Mouse (Mus musculus): ENCODE measurements around the gene Pkd2l1. TPM values are rescaled to one million over a fixed set of nuclear protein-coding genes. Genes with fewer than 3 reads are reported as not detected.

Pkd2l1 gene
- polyA plus RNA-seq (2014; fragmentation: Nextera tagmentation; extraction: Ambion mirVana), result not detected in 2 replicates

DNA sequence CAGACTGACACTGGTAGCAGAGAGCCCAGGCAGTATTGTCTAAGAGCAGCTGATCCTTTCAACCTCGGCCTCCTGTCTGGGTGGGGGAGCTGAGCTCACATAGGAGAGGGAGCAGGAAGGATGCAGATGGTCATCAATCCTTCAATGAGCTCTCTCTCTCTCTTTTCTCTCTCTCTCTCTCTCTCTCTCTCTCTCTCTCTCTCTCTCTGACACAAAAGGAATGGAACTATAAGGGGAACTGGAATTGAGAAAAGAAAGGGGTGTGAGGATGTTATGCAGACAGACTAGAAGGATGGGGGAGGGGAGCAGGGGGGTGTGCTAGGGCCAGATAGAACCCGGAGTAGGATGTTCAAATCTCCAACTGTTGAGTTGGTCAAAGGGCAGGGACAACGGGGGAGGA, at the start of gene Pkd2l1:
Gene Pkd2l1, minus strand, starts transcription at position 101 of the 400 bp plus-strand sequence.
- H3K36me3 ChIP-seq (ENCODE audit: insufficient read depth), result no peaks in the 10 kb centered on the region
- DNase-seq (no peak), ATAC-seq (ENCODE audit: insufficient read depth) (no peak)
- H3K4me3 ChIP-seq (ENCODE audit: low read depth, low read length), result no peak within 1 kb of the TSS
- TF ChIP-seq CTCF (IDR thresholded peaks at IDR 0.05; ENCODE audit: low read depth), result no peak
- no peaks in the 10 kb centered on the region for H3K9me3 ChIP-seq (ENCODE audit: low read depth, low read length)
- no peaks in the 10 kb centered on the region for H3K4me1 ChIP-seq (ENCODE audit: insufficient read depth)
- H3K9ac ChIP-seq, result no peak within 1 kb of the TSS
- 35% methylated on average over 3 of the region's 3 CpGs for WGBS
- H3K4me2 ChIP-seq, result no peak within 1 kb of the TSS
- H3K27me3 ChIP-seq (ENCODE audit: insufficient read depth, low read length), result no peaks in the 10 kb centered on the region
- H3K27ac ChIP-seq (ENCODE audit: low read depth), result no peak within 1 kb of the TSS

DNA sequence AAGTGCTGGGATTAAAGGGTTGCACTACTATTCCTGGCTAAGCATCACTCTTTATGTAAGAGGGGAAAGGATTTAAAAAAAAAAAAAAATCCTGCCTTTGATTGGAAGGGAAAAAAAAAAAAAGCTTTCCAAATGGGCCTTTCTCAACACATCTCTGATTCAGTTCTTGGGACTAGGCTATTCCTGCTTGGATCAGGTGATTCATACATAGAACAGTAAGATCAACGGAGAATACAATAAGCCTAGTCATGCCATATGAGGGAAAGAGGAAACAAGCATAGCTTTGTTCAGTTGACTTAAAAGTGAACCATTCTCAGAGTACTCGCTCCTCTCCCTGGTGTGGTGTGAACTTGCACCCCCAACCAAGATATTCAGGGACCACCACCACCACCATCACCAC, 46.7 kb upstream of the Pkd2l1 start:
- ATAC-seq (ENCODE audit: insufficient read depth) (no peak), DNase-seq (no peak)
- no peaks in the 10 kb centered on the region for H3K27me3 ChIP-seq (ENCODE audit: insufficient read depth, low read length)
- no peaks in the 10 kb centered on the region for H3K4me1 ChIP-seq (ENCODE audit: insufficient read depth)
- H3K4me3 ChIP-seq (ENCODE audit: low read depth, low read length), result no peak overlapping the region
- no peak overlapping the region for H3K4me2 ChIP-seq
- no peak overlapping the region for H3K27ac ChIP-seq (ENCODE audit: low read depth)
- 61% methylated on average over 2 of the region's 2 CpGs for WGBS
- no peaks in the 10 kb centered on the region for H3K9me3 ChIP-seq (ENCODE audit: low read depth, low read length)
- TF ChIP-seq CTCF (IDR thresholded peaks at IDR 0.05; ENCODE audit: low read depth), result no peak
- H3K9ac ChIP-seq, result no peak overlapping the region
- H3K36me3 ChIP-seq (ENCODE audit: insufficient read depth), result no peaks in the 10 kb centered on the region

- peak; percentile 11 for DNase-seq
- WGBS, result 10% methylated on average over 19 of the region's 19 CpGs
- no peak overlapping the region for H3K9ac ChIP-seq
Measured at GRCm38 (mm10) chr19:44237471-44238006, 45.3 kb upstream of the Pkd2l1 start.

GRCm38 (mm10) chr19:44231608-44232151, 39.4 kb upstream of the Pkd2l1 start:
- Histone ChIP-seq H3K9me3 (ENCODE audit: low read depth, low read length) (no peaks in the 10 kb centered on the region), H3K9ac (no peak overlapping the region), H3K36me3 (ENCODE audit: insufficient read depth) (no peaks in the 10 kb centered on the region), H3K27me3 (ENCODE audit: insufficient read depth, low read length) (no peaks in the 10 kb centered on the region), H3K4me1 (ENCODE audit: insufficient read depth) (no peaks in the 10 kb centered on the region), H3K27ac (ENCODE audit: low read depth) (no peak overlapping the region), H3K4me2 (no peak overlapping the region), H3K4me3 (ENCODE audit: low read depth, low read length) (no peak overlapping the region)
- no peak for TF ChIP-seq CTCF (IDR thresholded peaks at IDR 0.05; ENCODE audit: low read depth)
- ATAC-seq (ENCODE audit: insufficient read depth), result no peak
- no peak for DNase-seq
- WGBS, result 73% methylated on average over 4 of the region's 4 CpGs

More at GRCm38 (mm10) chr19:44237471-44238006, 45.3 kb upstream of the Pkd2l1 start:
- Histone ChIP-seq H3K27ac (ENCODE audit: low read depth) (no peak overlapping the region), H3K4me1 (ENCODE audit: insufficient read depth) (no peaks in the 10 kb centered on the region), H3K27me3 (ENCODE audit: insufficient read depth, low read length) (no peaks in the 10 kb centered on the region), H3K9me3 (ENCODE audit: low read depth, low read length) (no peaks in the 10 kb centered on the region), H3K36me3 (ENCODE audit: insufficient read depth) (no peaks in the 10 kb centered on the region), H3K4me3 (ENCODE audit: low read depth, low read length) (peak overlapping the region; percentile 18), H3K4me2 (peak overlapping the region; percentile 52)
- ATAC-seq (ENCODE audit: insufficient read depth), result no peak; the same call in 1 of the 2 replicates
- no peak for TF ChIP-seq CTCF (IDR thresholded peaks at IDR 0.05; ENCODE audit: low read depth)

GRCm38 (mm10) chr19:44230212-44230611, 38.0 kb upstream of the Pkd2l1 start:
- Histone ChIP-seq H3K27ac (ENCODE audit: low read depth) (no peak overlapping the region), H3K9ac (no peak overlapping the region), H3K9me3 (ENCODE audit: low read depth, low read length) (no peaks in the 10 kb centered on the region), H3K27me3 (ENCODE audit: insufficient read depth, low read length) (no peaks in the 10 kb centered on the region), H3K4me2 (no peak overlapping the region), H3K4me3 (ENCODE audit: low read depth, low read length) (no peak overlapping the region), H3K36me3 (ENCODE audit: insufficient read depth) (no peaks in the 10 kb centered on the region), H3K4me1 (ENCODE audit: insufficient read depth) (no peaks in the 10 kb centered on the region)
- TF ChIP-seq CTCF (IDR thresholded peaks at IDR 0.05; ENCODE audit: low read depth), result no peak
- WGBS, result 82% methylated on average over 3 of the region's 3 CpGs
- DNase-seq, result no peak
- ATAC-seq (ENCODE audit: insufficient read depth), result no peak

GRCm38 (mm10) chr19:44229776-44230175, 37.5 kb upstream of the Pkd2l1 start:
- ATAC-seq (ENCODE audit: insufficient read depth) (no peak), DNase-seq (no peak)
- Histone ChIP-seq H3K4me3 (ENCODE audit: low read depth, low read length) (no peak overlapping the region), H3K9me3 (ENCODE audit: low read depth, low read length) (no peaks in the 10 kb centered on the region), H3K9ac (no peak overlapping the region), H3K27me3 (ENCODE audit: insufficient read depth, low read length) (no peaks in the 10 kb centered on the region), H3K27ac (ENCODE audit: low read depth) (no peak overlapping the region), H3K4me2 (no peak overlapping the region), H3K4me1 (ENCODE audit: insufficient read depth) (no peaks in the 10 kb centered on the region), H3K36me3 (ENCODE audit: insufficient read depth) (no peaks in the 10 kb centered on the region)
- TF ChIP-seq CTCF (IDR thresholded peaks at IDR 0.05; ENCODE audit: low read depth), result no peak
- 56% methylated on average over 2 of the region's 2 CpGs for WGBS

DNA sequence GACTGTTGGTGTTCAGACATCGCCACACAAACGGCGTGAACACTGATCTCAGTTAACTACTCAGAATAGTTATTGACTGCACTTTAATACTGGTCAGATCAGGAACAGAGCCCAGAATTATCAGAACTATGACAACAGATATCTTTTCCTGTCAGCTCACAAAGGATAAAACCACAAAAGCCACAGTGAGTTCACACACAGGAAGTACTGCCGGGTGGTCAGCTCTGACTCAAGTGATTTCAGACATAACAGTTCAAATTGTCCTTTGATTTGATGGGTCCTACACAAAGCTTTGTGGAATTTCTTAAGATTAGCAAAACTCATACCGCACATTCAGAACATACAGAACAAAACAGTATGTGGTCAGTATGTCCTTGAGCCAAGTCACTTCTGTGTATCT, 33.5 kb upstream of the Pkd2l1 start:
- DNase-seq (no peak), ATAC-seq (ENCODE audit: insufficient read depth) (no peak)
- Histone ChIP-seq H3K4me1 (ENCODE audit: insufficient read depth) (no peaks in the 10 kb centered on the region), H3K27me3 (ENCODE audit: insufficient read depth, low read length) (no peaks in the 10 kb centered on the region), H3K36me3 (ENCODE audit: insufficient read depth) (no peaks in the 10 kb centered on the region), H3K9ac (no peak overlapping the region), H3K4me2 (no peak overlapping the region), H3K27ac (ENCODE audit: low read depth) (no peak overlapping the region), H3K4me3 (ENCODE audit: low read depth, low read length) (no peak overlapping the region), H3K9me3 (ENCODE audit: low read depth, low read length) (no peaks in the 10 kb centered on the region)
- 77% methylated on average over 5 of the region's 5 CpGs for whole genome bisulfite sequencing
- no peak for TF ChIP-seq CTCF (IDR thresholded peaks at IDR 0.05; ENCODE audit: low read depth)

All from lung, embryonic 14.5 days (tissue).